Mouse (Mus musculus) hindbrain, embryonic 15.5 days (tissue): ENCODE data around the gene Arnt. TPM values are rescaled to one million over a fixed set of nuclear protein-coding genes. Genes with fewer than 3 reads are reported as not detected.
A peak's percentile ranks its signal among the peaks of the same experiment; 100 is the strongest.
"Not testable (repeated sequence)": the region's sequence is repeated elsewhere in the genome, so short reads cannot be mapped to it uniquely, and the experiment has no call there.

Experiments used
- ATAC-seq: fragments of 200-750 bp; cut with Nextera tagmentation; 2 replicates; pipeline ENCODE4 v1.8.0; 2017; ENCODE audit warnings: low read depth, moderate number of reproducible peaks, moderate TSS enrichment; ENCODE audit not compliant: low FRiP score
- H3K27ac ChIP-seq: fragments of 300-500 bp; sonication (generic); replicated peaks from 2 replicates; pipeline ENCODE4 v1.5.1; 2015; ENCODE audit warnings: mild to moderate bottlenecking, inconsistent platforms
- H3K27me3 ChIP-seq: fragments of 300-500 bp; sonication (generic); 2 replicates; pipeline ENCODE4 v1.6.1; 2015; ENCODE audit warnings: control low read depth, inconsistent platforms
- H3K36me3 ChIP-seq: fragments of 300-500 bp; sonication (generic); 2 replicates; pipeline ENCODE4 v1.6.1; 2015; ENCODE audit warnings: control low read depth, inconsistent platforms
- H3K4me1 ChIP-seq: fragments of 300-500 bp; sonication (generic); replicated peaks from 2 replicates; pipeline ENCODE4 v1.6.1; 2015; ENCODE audit warnings: control low read depth, inconsistent platforms
- H3K4me2 ChIP-seq: fragments of 300-500 bp; sonication (generic); 2 replicates; pipeline ENCODE4 v1.6.1; 2015; ENCODE audit warnings: moderate library complexity, mild to moderate bottlenecking, inconsistent platforms
- H3K4me3 ChIP-seq: fragments of 300-500 bp; sonication (generic); 2 replicates; pipeline ENCODE4 v1.5.1; 2015; ENCODE audit warnings: mild to moderate bottlenecking, inconsistent platforms
- H3K9ac ChIP-seq: fragments of 300-500 bp; sonication (generic); 2 replicates; pipeline ENCODE4 v1.6.1; 2015; ENCODE audit warnings: inconsistent platforms
- H3K9me3 ChIP-seq: fragments of 300-500 bp; sonication (generic); 2 replicates; pipeline ENCODE4 v1.6.1; 2016; ENCODE audit warnings: control low read depth, inconsistent platforms
- WGBS: fragments of 180-500 bp; shearing (Covaris S2); methylation state at CpG from one replicate; pipeline ENCODE4 v1.1.7; 2015; 5-methylcytosine and 5-hydroxymethylcytosine counted together
- polyA plus RNA-seq: library from polyadenylated mRNA; unstranded; fragments of >200 nt; fragmentation: Nextera tagmentation; extraction: Ambion mirVana; gene quantifications from 2 replicates; pipeline ENCODE4 v1.2.1, GENCODE M21; 2015

Arnt gene
- polyA plus RNA-seq, 1 experiment from 2014 or later = 15.8 TPM

DNA sequence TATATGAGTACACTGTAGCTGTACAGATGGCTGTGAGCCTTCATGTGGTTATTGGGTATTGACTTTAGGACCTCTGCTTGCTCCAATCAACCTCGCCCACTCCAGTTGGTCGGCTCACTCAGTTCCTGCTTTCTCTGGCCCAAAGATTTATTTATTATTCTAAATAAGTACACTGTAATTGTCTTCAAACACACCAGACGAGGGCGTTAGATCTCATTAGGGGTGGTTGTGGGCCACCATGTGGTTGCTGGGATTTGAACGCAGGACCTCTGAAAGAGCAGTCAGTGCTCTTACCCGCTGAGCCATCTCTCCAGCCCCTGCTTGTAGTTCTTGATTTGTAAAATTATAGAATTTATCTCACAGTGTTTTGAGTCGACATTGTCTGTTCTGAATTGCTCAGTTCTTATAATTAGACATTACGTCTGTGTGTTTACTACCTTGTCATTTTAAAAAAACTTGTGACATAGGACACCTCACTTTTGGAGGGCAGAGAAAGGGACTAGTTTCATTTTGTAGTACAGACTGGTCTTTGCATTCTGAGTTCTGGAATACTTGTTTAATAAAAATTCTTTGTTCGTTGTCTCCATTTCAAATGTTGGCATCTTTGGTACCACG lies 780 bp upstream of the Arnt start:
- Histone ChIP-seq H3K4me1 (peaks cover 23% of the 10 kb centered on the region), H3K9ac (no peak overlapping the region), H3K9me3 (no peaks in the 10 kb centered on the region), H3K4me3 (peak overlapping the region; percentile 85), H3K4me2 (peak overlapping the region; percentile 79), H3K27ac (peak overlapping the region; percentile 86; the same call in 1 of the 2 replicates), H3K27me3 (0 out of 2 replicates have a peak, but pooled peaks cover 2% of the 10 kb centered on the region), H3K36me3 (0 out of 2 replicates have a peak, but pooled peaks cover 6% of the 10 kb centered on the region)
- ATAC-seq = no peak
- 72% methylated on average over 10 of the region's 10 CpGs for WGBS

DNA sequence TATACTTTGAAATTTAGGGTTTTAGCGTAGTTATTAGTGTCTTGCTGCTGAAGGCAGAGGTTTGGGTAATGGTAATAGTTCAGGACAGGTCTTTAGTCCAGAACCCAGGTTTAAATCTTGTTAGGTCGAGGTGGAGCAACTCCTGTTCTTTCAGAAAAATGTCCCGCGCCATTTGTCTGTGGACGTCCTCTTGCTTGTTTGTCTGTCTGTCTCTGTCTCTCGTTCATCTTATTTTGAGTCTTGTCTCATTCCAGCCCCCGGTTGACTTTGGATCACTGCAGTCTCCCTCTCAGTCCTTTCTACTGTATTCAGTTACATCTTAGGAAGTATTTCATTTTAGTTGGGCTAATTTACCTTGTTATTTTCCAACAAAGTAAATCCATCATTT lies 789 bp downstream of the Arnt start:
- Histone ChIP-seq H3K27ac (peak overlapping the region; percentile 86), H3K4me3 (peak overlapping the region; percentile 85), H3K27me3 (no peaks in the 10 kb centered on the region), H3K4me2 (peak overlapping the region; percentile 79), H3K9ac (peak overlapping the region; percentile 73), H3K9me3 (no peaks in the 10 kb centered on the region), H3K36me3 (peaks cover 12% of the 10 kb centered on the region), H3K4me1 (peaks cover 23% of the 10 kb centered on the region)
- WGBS = 2% methylated on average over 7 of the region's 7 CpGs
- ATAC-seq = no peak

- Histone ChIP-seq H3K27ac (no peak overlapping the region), H3K4me2 (peak overlapping the region; percentile 79), H3K4me1 (peaks cover 23% of the 10 kb centered on the region), H3K27me3 (no peaks in the 10 kb centered on the region), H3K9ac (no peak overlapping the region), H3K9me3 (no peaks in the 10 kb centered on the region), H3K4me3 (peak overlapping the region; percentile 85), H3K36me3 (peaks cover 12% of the 10 kb centered on the region)
- ATAC-seq = no peak
- WGBS = 51% methylated on average over 1 of the region's 1 CpGs
Measured at GRCm38 (mm10) chr3:95435561-95435960, 1.4 kb downstream of the Arnt start.

DNA sequence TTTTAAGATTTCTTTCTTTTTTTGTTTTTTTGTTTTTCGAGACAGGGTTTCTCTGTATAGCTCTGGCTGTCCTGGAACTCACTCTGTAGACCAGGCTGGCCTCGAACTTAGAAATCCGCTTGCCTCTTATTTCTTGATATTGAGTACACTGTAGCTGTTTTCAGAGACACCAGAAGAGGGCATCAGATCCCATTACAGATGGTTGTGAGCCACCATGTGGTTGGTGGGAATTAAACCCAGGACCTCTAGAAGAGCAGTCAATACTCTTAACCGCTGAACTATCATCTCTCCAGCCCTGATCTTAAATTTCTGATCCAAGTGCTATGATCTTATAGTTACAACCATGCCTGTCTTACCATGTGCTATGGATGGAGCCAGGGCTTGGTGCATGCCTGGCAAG lies 4.4 kb downstream of the Arnt start:
- not testable (repeated sequence) for H3K27ac ChIP-seq

GRCm38 (mm10) chr3:95439670-95440069 lies 5.5 kb downstream of the Arnt start:
- peaks cover 20% of the 10 kb centered on the region for H3K4me1 ChIP-seq
- H3K27ac ChIP-seq = no peak overlapping the region
- H3K27me3 ChIP-seq = no peaks in the 10 kb centered on the region
- H3K9ac ChIP-seq = no peak overlapping the region
- H3K36me3 ChIP-seq = peaks cover 12% of the 10 kb centered on the region
- no peak overlapping the region for H3K4me3 ChIP-seq
- H3K4me2 ChIP-seq = no peak overlapping the region
- no peak for ATAC-seq
- no peaks in the 10 kb centered on the region for H3K9me3 ChIP-seq

More for the DNA sequence above, 4.4 kb downstream of the Arnt start:
- peaks cover 12% of the 10 kb centered on the region for H3K36me3 ChIP-seq
- H3K4me3 ChIP-seq, ATAC-seq, H3K9me3 ChIP-seq, H3K9ac ChIP-seq, H3K4me2 ChIP-seq, H3K27me3 ChIP-seq: not testable (repeated sequence)
- H3K4me1 ChIP-seq = peaks cover 21% of the 10 kb centered on the region
- 96% methylated on average over 4 of the region's 4 CpGs for WGBS

GRCm38 (mm10) chr3:95442406-95443117 lies 8.4 kb downstream of the Arnt start:
- Histone ChIP-seq H3K9ac (no peak overlapping the region), H3K4me2 (no peak overlapping the region), H3K9me3 (no peaks in the 10 kb centered on the region), H3K36me3 (peaks cover 8% of the 10 kb centered on the region), H3K4me3 (no peak overlapping the region), H3K4me1 (no peaks in the 10 kb centered on the region), H3K27me3 (no peaks in the 10 kb centered on the region), H3K27ac (no peak overlapping the region)
- WGBS = 86% methylated on average over 5 of the region's 5 CpGs
- no peak for ATAC-seq

GRCm38 (mm10) chr3:95445311-95445710 lies 11.1 kb downstream of the Arnt start:
- H3K4me3 ChIP-seq = no peak overlapping the region
- WGBS = 85% methylated on average over 4 of the region's 4 CpGs
- no peaks in the 10 kb centered on the region for H3K4me1 ChIP-seq
- no peak overlapping the region for H3K9ac ChIP-seq
- H3K27ac ChIP-seq = no peak overlapping the region
- no peaks in the 10 kb centered on the region for H3K27me3 ChIP-seq
- no peak overlapping the region for H3K4me2 ChIP-seq
- peaks cover 3% of the 10 kb centered on the region; the same call in 1 of the 2 replicates for H3K36me3 ChIP-seq
- no peak for ATAC-seq
- H3K9me3 ChIP-seq = no peaks in the 10 kb centered on the region

DNA sequence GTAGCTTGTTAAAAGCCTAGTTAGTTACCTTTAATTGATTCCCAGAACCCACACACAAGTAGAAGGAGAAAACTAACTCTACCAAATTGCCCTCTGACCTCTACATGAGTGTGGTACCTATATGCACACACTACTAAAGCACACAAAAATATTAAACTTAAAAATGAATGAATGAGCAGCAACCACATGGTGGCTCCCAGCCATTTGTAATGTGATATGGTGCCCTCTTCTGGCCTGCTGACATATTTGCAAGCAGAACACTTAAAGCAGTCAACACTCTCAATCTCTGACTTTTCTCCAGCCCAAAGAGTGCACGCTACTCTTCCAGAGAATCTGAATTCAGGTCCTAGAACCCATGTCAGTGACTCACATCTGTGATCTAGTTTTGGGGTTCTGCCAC lies 16.2 kb downstream of the Arnt start:
- Histone ChIP-seq H3K9me3 (no peaks in the 10 kb centered on the region), H3K4me1 (no peaks in the 10 kb centered on the region), H3K27me3 (no peaks in the 10 kb centered on the region), H3K4me3 (no peak overlapping the region), H3K4me2 (no peak overlapping the region), H3K9ac (no peak overlapping the region), H3K36me3 (peaks cover 26% of the 10 kb centered on the region), H3K27ac (no peak overlapping the region)
- no peak for ATAC-seq
- WGBS = 46% methylated on average over 1 of the region's 1 CpGs

- H3K4me1 ChIP-seq = no peaks in the 10 kb centered on the region
- no peak for ATAC-seq
- H3K4me3 ChIP-seq = no peak overlapping the region
- peaks cover 26% of the 10 kb centered on the region for H3K36me3 ChIP-seq
- H3K4me2 ChIP-seq = no peak overlapping the region
- H3K9ac ChIP-seq = no peak overlapping the region
- no peaks in the 10 kb centered on the region for H3K27me3 ChIP-seq
- H3K27ac ChIP-seq = no peak overlapping the region
- no peaks in the 10 kb centered on the region for H3K9me3 ChIP-seq
- 95% methylated on average over 3 of the region's 3 CpGs for WGBS
Measured at GRCm38 (mm10) chr3:95450915-95451314, 16.7 kb downstream of the Arnt start.

- Histone ChIP-seq H3K4me3 (no peak overlapping the region), H3K9me3 (no peaks in the 10 kb centered on the region), H3K4me1 (no peaks in the 10 kb centered on the region), H3K36me3 (peaks cover 28% of the 10 kb centered on the region), H3K27me3 (no peaks in the 10 kb centered on the region), H3K4me2 (no peak overlapping the region), H3K9ac (no peak overlapping the region), H3K27ac (no peak overlapping the region)
- 96% methylated on average over 5 of the region's 5 CpGs for WGBS
- no peak for ATAC-seq
Measured at GRCm38 (mm10) chr3:95456367-95456766, 22.2 kb downstream of the Arnt start.

DNA sequence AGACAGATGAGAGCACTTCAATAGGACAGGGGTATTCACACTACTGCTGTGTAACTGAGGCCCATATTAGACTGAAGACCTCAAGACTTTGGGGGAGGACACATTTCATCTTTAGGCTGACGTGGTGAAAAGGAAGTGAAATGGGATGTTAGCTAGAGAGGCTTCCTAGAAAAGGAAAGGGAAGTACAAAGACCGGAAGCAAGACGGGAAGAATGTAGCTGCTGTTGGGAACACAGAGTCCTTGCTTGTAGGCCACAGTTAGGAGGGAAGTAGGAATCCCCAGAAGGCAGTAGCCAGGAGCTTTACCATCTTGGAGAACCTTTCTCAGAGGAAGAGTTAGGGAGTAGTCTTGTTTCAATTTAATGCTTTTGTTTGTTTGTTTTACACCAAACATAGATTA lies 23.6 kb downstream of the Arnt start:
- Histone ChIP-seq H3K4me2 (no peak overlapping the region), H3K27ac (no peak overlapping the region), H3K4me3 (no peak overlapping the region), H3K9me3 (no peaks in the 10 kb centered on the region), H3K4me1 (no peaks in the 10 kb centered on the region), H3K36me3 (peaks cover 31% of the 10 kb centered on the region), H3K27me3 (no peaks in the 10 kb centered on the region), H3K9ac (no peak overlapping the region)
- 76% methylated on average over 3 of the region's 3 CpGs for WGBS
- ATAC-seq = no peak

DNA sequence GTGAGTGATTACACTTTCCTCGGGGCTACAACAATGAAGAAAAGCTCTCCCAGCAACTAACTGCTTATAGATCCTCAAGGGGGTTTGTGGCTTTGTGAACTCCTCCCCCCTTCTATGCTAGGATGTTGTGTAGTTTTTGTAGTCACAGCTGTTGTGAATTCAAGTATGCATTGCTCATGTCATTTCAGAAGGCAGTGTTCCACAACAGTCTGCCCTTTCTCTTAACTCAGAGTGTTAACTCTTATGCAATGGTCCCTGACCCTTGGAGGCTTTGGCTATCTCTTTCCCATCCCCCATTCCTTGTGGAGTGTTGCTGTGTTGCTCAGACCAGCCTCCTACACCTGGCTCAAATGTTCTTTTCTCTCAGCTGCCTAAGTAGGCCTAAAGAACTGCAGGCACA lies 25.2 kb downstream of the Arnt start:
- no peak overlapping the region for H3K9ac ChIP-seq
- H3K4me3 ChIP-seq = no peak overlapping the region
- no peaks in the 10 kb centered on the region for H3K9me3 ChIP-seq
- 53% methylated on average over 1 of the region's 1 CpGs for WGBS
- no peak overlapping the region for H3K27ac ChIP-seq
- peaks cover 18% of the 10 kb centered on the region; the same call in 1 of the 2 replicates for H3K36me3 ChIP-seq
- no peak overlapping the region for H3K4me2 ChIP-seq
- no peak for ATAC-seq
- H3K27me3 ChIP-seq = no peaks in the 10 kb centered on the region
- H3K4me1 ChIP-seq = no peaks in the 10 kb centered on the region
